Mouse (Mus musculus) liver, embryonic 14.5 days (tissue): ENCODE measurements at regions not wholly inside any gene's neighbourhood (a gene's known extent, or its start where the extent isn't known, plus 50 kb on each side); places are given as distances from the start of the nearest gene placed in this dataset.

ENCODE experiments used
- CTCF ChIP-seq: IDR thresholded peaks from 2 replicates; pipeline ENCODE4 v1.5.1; 2016; ENCODE audit warnings: antibody characterized with exemption, low read depth, control low read depth
- EP300 ChIP-seq: IDR thresholded peaks from 2 replicates; pipeline ENCODE4 v1.6.1; 2016; ENCODE audit warnings: antibody characterized with exemption, low read depth

DNA sequence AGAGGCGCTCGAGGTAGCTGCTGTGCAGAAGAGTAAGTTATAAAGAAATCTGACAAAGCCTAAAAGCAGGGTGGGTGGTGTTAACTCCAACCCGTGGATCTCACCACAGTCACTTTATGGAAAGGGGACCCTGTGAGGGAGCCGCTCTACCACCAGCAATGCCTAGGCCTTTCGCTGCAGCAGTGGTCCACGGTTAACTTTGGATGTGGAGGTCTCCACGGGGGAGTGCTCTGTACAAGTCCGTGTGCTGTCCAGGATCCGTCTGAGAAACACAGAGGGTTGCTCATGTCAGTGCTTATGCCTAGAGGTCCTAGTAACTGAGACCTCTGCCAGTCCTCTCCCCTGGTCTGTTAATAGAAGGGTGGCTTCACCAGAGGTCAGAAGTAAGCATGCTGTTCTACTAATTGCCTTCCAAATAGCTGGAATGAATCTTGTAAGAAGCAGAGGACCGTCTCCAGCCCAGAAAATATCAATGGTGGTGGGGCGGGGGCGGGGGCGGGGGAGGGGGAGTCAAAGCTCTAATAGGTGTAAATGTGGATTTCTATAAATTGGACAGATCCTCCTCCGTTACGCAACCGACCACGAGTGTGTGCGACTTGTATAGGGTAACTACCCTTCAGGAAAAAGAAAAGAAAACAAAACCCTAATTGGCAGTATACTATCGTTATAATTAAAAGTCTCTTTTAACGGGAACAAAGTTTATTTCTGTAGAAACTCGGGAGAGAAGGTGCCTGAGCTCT, 153.5 kb downstream of the Gm45692 start:
- TF ChIP-seq CTCF (no peak), EP300 (no peak)
